Mouse (Mus musculus): ENCODE measurements around the gene Lrrc46. TPM values are rescaled to one million over a fixed set of nuclear protein-coding genes. Genes with fewer than 3 reads are reported as not detected.

Lrrc46 gene
- polyA plus RNA-seq, 1 experiment: 1.1 TPM

GRCm38 (mm10) chr11:96995836-96996772, 45.1 kb downstream of the Lrrc46 start:
- H3K27ac ChIP-seq (ENCODE audit: insufficient read depth, low read length): no peak overlapping the region
- TF ChIP-seq POLR2A (IDR thresholded peaks at IDR 0.05; ENCODE audit: extremely low read depth, insufficient read depth, low read length) (no peak), CTCF (IDR thresholded peaks at IDR 0.05; ENCODE audit: extremely low read depth, insufficient read depth, low read length) (no peak)

GRCm38 (mm10) chr11:96995031-96995430, 46.2 kb downstream of the Lrrc46 start:
- H3K4me3 ChIP-seq (ENCODE audit: insufficient read depth, low read length): no peak overlapping the region
- H3K27ac ChIP-seq (ENCODE audit: insufficient read depth, low read length): no peak overlapping the region
- TF ChIP-seq POLR2A (IDR thresholded peaks at IDR 0.05; ENCODE audit: extremely low read depth, insufficient read depth, low read length) (no peak), CTCF (IDR thresholded peaks at IDR 0.05; ENCODE audit: extremely low read depth, insufficient read depth, low read length) (no peak)
- no peaks in the 10 kb centered on the region for H3K4me1 ChIP-seq (ENCODE audit: control insufficient read depth, insufficient read depth, low read length)

More at GRCm38 (mm10) chr11:96995836-96996772, 45.1 kb downstream of the Lrrc46 start:
- Histone ChIP-seq H3K4me1 (ENCODE audit: control insufficient read depth, insufficient read depth, low read length) (no peaks in the 10 kb centered on the region), H3K4me3 (ENCODE audit: insufficient read depth, low read length) (no peak overlapping the region)

GRCm38 (mm10) chr11:96992722-96993311, 48.4 kb downstream of the Lrrc46 start:
- Histone ChIP-seq H3K4me1 (ENCODE audit: control insufficient read depth, insufficient read depth, low read length) (peaks cover 2% of the 10 kb centered on the region; the same call in 1 of the 2 replicates), H3K27ac (ENCODE audit: insufficient read depth, low read length) (no peak overlapping the region), H3K4me3 (ENCODE audit: insufficient read depth, low read length) (no peak overlapping the region)
- no peak for TF ChIP-seq CTCF (IDR thresholded peaks at IDR 0.05; ENCODE audit: extremely low read depth, insufficient read depth, low read length)
- no peak for TF ChIP-seq POLR2A (IDR thresholded peaks at IDR 0.05; ENCODE audit: extremely low read depth, insufficient read depth, low read length)

- Histone ChIP-seq H3K4me3 (ENCODE audit: insufficient read depth, low read length) (no peak overlapping the region), H3K4me1 (ENCODE audit: control insufficient read depth, insufficient read depth, low read length) (peaks cover 2% of the 10 kb centered on the region; the same call in 1 of the 2 replicates), H3K27ac (ENCODE audit: insufficient read depth, low read length) (no peak overlapping the region)
- TF ChIP-seq CTCF (IDR thresholded peaks at IDR 0.05; ENCODE audit: extremely low read depth, insufficient read depth, low read length) (no peak), POLR2A (IDR thresholded peaks at IDR 0.05; ENCODE audit: extremely low read depth, insufficient read depth, low read length) (no peak)
These were observed 49.7 kb downstream of the Lrrc46 start for GRCm38 (mm10) chr11:96991501-96991900.

DNA sequence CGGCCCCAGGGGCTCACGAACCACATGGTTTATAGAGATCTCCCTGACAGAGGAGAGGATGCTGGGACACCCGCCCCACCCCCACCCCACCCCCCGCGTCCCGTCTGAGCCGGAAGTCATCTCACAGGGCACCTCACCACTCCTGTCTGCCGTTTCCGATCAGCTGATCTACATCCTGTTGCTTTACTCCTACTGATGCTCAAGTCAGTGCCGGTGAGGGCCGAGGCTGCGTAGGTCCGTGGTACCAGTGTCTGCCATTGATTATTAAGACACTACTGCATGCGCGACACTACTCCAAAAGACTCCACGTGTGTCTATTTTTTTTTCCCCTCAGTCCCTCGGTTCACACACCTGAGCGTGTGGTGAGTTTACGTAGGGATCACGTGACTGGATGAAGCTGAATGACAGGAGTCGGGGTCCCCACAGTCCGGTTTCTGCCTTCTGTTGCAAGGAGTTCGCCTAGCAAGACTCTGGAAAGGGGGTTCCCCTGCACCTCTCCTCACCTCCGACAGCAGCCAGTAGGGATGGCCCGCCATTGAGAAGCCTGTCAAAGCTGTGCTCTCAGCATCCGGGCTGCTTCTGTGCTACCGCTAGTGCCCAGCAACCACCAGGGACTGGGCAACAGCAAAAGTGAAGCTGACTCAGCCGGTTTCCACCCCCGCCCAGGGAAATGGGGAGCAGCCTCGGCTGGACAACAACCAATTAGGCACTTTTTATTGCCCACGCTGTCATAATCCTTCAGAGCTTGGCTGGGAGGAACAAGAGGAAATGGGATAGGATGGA, 53.1 kb downstream of the Lrrc46 start:
- Histone ChIP-seq H3K27ac (ENCODE audit: insufficient read depth, low read length) (no peak overlapping the region), H3K4me1 (ENCODE audit: control insufficient read depth, insufficient read depth, low read length) (peaks cover 2% of the 10 kb centered on the region; the same call in 1 of the 2 replicates), H3K4me3 (ENCODE audit: insufficient read depth, low read length) (peak overlapping the region; percentile 14; the same call in 1 of the 2 replicates)
- TF ChIP-seq POLR2A (IDR thresholded peaks at IDR 0.05; ENCODE audit: extremely low read depth, insufficient read depth, low read length): no peak

DNA sequence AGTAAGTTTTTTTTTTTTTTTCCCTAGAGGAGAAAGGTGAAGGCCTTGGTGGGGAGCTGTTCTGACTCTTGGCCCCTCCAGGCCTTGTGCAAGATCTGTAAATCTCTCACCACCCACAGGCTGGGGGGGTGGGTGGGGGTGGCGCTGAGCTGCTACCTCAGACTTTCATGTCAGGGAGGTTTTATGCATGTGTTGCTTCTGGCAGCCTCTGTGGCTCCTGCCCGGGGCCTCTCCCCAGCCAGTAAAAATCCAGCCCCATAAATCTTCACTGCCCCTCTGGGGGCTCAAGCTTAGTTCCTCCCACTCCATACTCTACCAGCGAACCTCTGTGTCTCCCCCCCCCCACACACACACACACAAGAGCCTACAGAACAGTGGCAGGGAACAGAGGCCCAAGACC, 54.7 kb downstream of the Lrrc46 start:
- Histone ChIP-seq H3K4me1 (ENCODE audit: control insufficient read depth, insufficient read depth, low read length) (peaks cover 2% of the 10 kb centered on the region; the same call in 1 of the 2 replicates), H3K27ac (ENCODE audit: insufficient read depth, low read length) (no peak overlapping the region), H3K4me3 (ENCODE audit: insufficient read depth, low read length) (no peak overlapping the region)
- no peak for TF ChIP-seq CTCF (IDR thresholded peaks at IDR 0.05; ENCODE audit: extremely low read depth, insufficient read depth, low read length)

GRCm38 (mm10) chr11:96984903-96985302, 56.3 kb downstream of the Lrrc46 start:
- H3K27ac ChIP-seq (ENCODE audit: insufficient read depth, low read length): no peak overlapping the region
- TF ChIP-seq POLR2A (IDR thresholded peaks at IDR 0.05; ENCODE audit: extremely low read depth, insufficient read depth, low read length): no peak
- TF ChIP-seq CTCF (IDR thresholded peaks at IDR 0.05; ENCODE audit: extremely low read depth, insufficient read depth, low read length): no peak
- no peak overlapping the region for H3K4me3 ChIP-seq (ENCODE audit: insufficient read depth, low read length)
- H3K4me1 ChIP-seq (ENCODE audit: control insufficient read depth, insufficient read depth, low read length): peaks cover 2% of the 10 kb centered on the region; the same call in 1 of the 2 replicates

Other genes starting within 250 kb of the Lrrc46 start
- gene Nfe2l1, start 211.4 kb downstream of the Lrrc46 start, polyA plus RNA-seq (2012; rRNA removed): 202 and 207 TPM in 2 replicates
- 14.2 and 14.7 TPM in 2 replicates for gene Copz2, start 191.5 kb downstream of the Lrrc46 start, polyA plus RNA-seq (2012; rRNA removed)
- 42.9 and 44.8 TPM in 2 replicates for gene Cdk5rap3, start 124.9 kb downstream of the Lrrc46 start, polyA plus RNA-seq (2012; rRNA removed)
- gene Prr15l, start 113.3 kb downstream of the Lrrc46 start, polyA plus RNA-seq (2012; rRNA removed): not detected in 2 replicates
- 40.8 and 41.4 TPM in 2 replicates for gene Pnpo, start 97.4 kb downstream of the Lrrc46 start, polyA plus RNA-seq (2012; rRNA removed)
- gene Sp2, start 58.4 kb downstream of the Lrrc46 start, polyA plus RNA-seq (2012; rRNA removed): 10.3 and 10.4 TPM in 2 replicates
- gene Sp6, start 28.0 kb downstream of the Lrrc46 start, polyA plus RNA-seq (2012; rRNA removed): 0.69 and 0.85 TPM in 2 replicates
- gene Scrn2, start 11.5 kb downstream of the Lrrc46 start, polyA plus RNA-seq (2012; rRNA removed): 4.4 and 6.3 TPM in 2 replicates
- gene Mrpl10, start 153 bp upstream of the Lrrc46 start, polyA plus RNA-seq (2012; rRNA removed): 67.7 and 68.6 TPM in 2 replicates
- 14.0 and 14.1 TPM in 2 replicates for gene Osbpl7, start 9.2 kb upstream of the Lrrc46 start, polyA plus RNA-seq (2012; rRNA removed)
- gene Tbx21, start 73.9 kb upstream of the Lrrc46 start, polyA plus RNA-seq (2012; rRNA removed): 0.10 and 0.11 TPM in 2 replicates
- 54.5 and 59.5 TPM in 2 replicates for gene Tbkbp1, start 110.1 kb upstream of the Lrrc46 start, polyA plus RNA-seq (2012; rRNA removed)
- gene Kpnb1, start 146.5 kb upstream of the Lrrc46 start, polyA plus RNA-seq (2012; rRNA removed): 73.2 and 76.8 TPM in 2 replicates
- gene Npepps, start 239.2 kb upstream of the Lrrc46 start, polyA plus RNA-seq (2012; rRNA removed): 81.2 and 88.0 TPM in 2 replicates